Mouse (Mus musculus): Measurements from ENCODE around the gene Pask.

DNA sequence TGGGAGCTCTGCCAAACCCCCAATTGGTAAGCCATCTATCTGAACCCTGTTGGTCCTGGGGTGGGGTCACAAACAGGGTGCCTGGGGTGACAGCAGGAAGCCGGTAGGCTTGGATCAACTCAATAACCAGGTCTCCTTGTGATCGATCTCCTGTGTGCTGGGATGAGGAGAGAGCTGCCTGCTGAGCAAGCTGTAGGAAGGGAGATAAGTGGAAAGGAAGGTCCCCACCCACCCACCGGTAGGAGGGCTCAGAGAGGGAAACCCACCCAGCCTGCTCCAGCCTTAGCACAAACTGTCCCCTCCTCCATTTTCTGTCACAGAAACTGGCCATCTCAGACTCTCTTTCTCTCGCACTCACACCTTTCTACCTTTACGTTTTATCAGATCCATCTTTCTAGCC is 34.0 kb upstream of the Pask start:
- TF ChIP-seq CTCF (IDR thresholded peaks at IDR 0.05; ENCODE audit: insufficient read depth, low read depth, low read length) (no peak), POLR2A (IDR thresholded peaks at IDR 0.05; ENCODE audit: insufficient read depth, low read depth, low read length) (no peak)

All from olfactory bulb, adult 2 months (tissue).